Mouse (Mus musculus): ENCODE measurements at regions not wholly inside any gene's neighbourhood (a gene's known extent, or its start where the extent isn't known, plus 50 kb on each side); places are given as distances from the start of the nearest gene placed in this dataset.

GRCm38 (mm10) chr3:130947880-130948279 lies 162.4 kb upstream of the Lef1 start:
- Histone ChIP-seq H3K4me3 (ENCODE audit: low read depth, low read length) (no peak overlapping the region), H3K27me3 (replicated peaks; ENCODE audit: control insufficient read depth, insufficient read depth, low read length) (no peaks in the 10 kb centered on the region), H3K27ac (ENCODE audit: low read depth, low read length) (no peak overlapping the region), H3K9ac (ENCODE audit: low read depth, low read length) (no peak overlapping the region), H3K4me1 (replicated peaks; ENCODE audit: control insufficient read depth, insufficient read depth, low read length) (no peaks in the 10 kb centered on the region; the same call in 1 of the 2 replicates), H3K36me3 (ENCODE audit: control insufficient read depth, insufficient read depth, low read length) (no peaks in the 10 kb centered on the region), H3K4me2 (no peak overlapping the region), H3K9me3 (ENCODE audit: control insufficient read depth, low read length) (no peaks in the 10 kb centered on the region)
- no peak for ATAC-seq (replicated peaks; ENCODE audit: low FRiP score)
- WGBS, result 85% methylated on average over 5 of the region's 5 CpGs
- DNase-seq (ENCODE audit: low spot score), result no peak

GRCm38 (mm10) chr3:130947277-130947606 lies 163.0 kb upstream of the Lef1 start:
- Histone ChIP-seq H3K9me3 (ENCODE audit: control insufficient read depth, low read length) (no peaks in the 10 kb centered on the region), H3K36me3 (ENCODE audit: control insufficient read depth, insufficient read depth, low read length) (no peaks in the 10 kb centered on the region), H3K27ac (ENCODE audit: low read depth, low read length) (no peak overlapping the region), H3K4me1 (replicated peaks; ENCODE audit: control insufficient read depth, insufficient read depth, low read length) (no peaks in the 10 kb centered on the region; the same call in 1 of the 2 replicates), H3K4me2 (no peak overlapping the region), H3K4me3 (ENCODE audit: low read depth, low read length) (no peak overlapping the region), H3K27me3 (replicated peaks; ENCODE audit: control insufficient read depth, insufficient read depth, low read length) (no peaks in the 10 kb centered on the region), H3K9ac (ENCODE audit: low read depth, low read length) (no peak overlapping the region)
- WGBS, result 69% methylated on average over 4 of the region's 4 CpGs
- no peak for DNase-seq (ENCODE audit: low spot score)
- ATAC-seq (replicated peaks; ENCODE audit: low FRiP score), result no peak

GRCm38 (mm10) chr3:130946576-130947276 lies 163.5 kb upstream of the Lef1 start:
- no peak overlapping the region for H3K9ac ChIP-seq (ENCODE audit: low read depth, low read length)
- WGBS, result 76% methylated on average over 14 of the region's 14 CpGs
- no peaks in the 10 kb centered on the region for H3K9me3 ChIP-seq (ENCODE audit: control insufficient read depth, low read length)
- no peaks in the 10 kb centered on the region; the same call in 1 of the 2 replicates for H3K4me1 ChIP-seq (replicated peaks; ENCODE audit: control insufficient read depth, insufficient read depth, low read length)
- H3K36me3 ChIP-seq (ENCODE audit: control insufficient read depth, insufficient read depth, low read length), result no peaks in the 10 kb centered on the region
- peak overlapping the region; percentile 66 for H3K4me2 ChIP-seq
- DNase-seq (ENCODE audit: low spot score), result no peak
- ATAC-seq (replicated peaks; ENCODE audit: low FRiP score), result no peak
- peak overlapping the region; percentile 38; the same call in 1 of the 2 replicates for H3K4me3 ChIP-seq (ENCODE audit: low read depth, low read length)
- no peak overlapping the region for H3K27ac ChIP-seq (ENCODE audit: low read depth, low read length)
- no peaks in the 10 kb centered on the region for H3K27me3 ChIP-seq (replicated peaks; ENCODE audit: control insufficient read depth, insufficient read depth, low read length)

- H3K9ac ChIP-seq (ENCODE audit: low read depth, low read length), result peak overlapping the region; percentile 32; the same call in 1 of the 2 replicates
- H3K4me3 ChIP-seq (ENCODE audit: low read depth, low read length), result peak overlapping the region; percentile 38
- H3K27ac ChIP-seq (ENCODE audit: low read depth, low read length), result peak overlapping the region; percentile 45; the same call in 1 of the 2 replicates
- H3K9me3 ChIP-seq (ENCODE audit: control insufficient read depth, low read length), result no peaks in the 10 kb centered on the region
- no peaks in the 10 kb centered on the region; the same call in 1 of the 2 replicates for H3K4me1 ChIP-seq (replicated peaks; ENCODE audit: control insufficient read depth, insufficient read depth, low read length)
- peak; percentile 63 for DNase-seq (ENCODE audit: low spot score)
- no peaks in the 10 kb centered on the region for H3K27me3 ChIP-seq (replicated peaks; ENCODE audit: control insufficient read depth, insufficient read depth, low read length)
- ATAC-seq (replicated peaks; ENCODE audit: low FRiP score), result no peak
- H3K4me2 ChIP-seq, result peak overlapping the region; percentile 66
- no peaks in the 10 kb centered on the region for H3K36me3 ChIP-seq (ENCODE audit: control insufficient read depth, insufficient read depth, low read length)
- 1% methylated on average over 25 of the region's 25 CpGs for WGBS
These were observed 164.3 kb upstream of the Lef1 start for GRCm38 (mm10) chr3:130945861-130946449.

GRCm38 (mm10) chr3:130945396-130945795 lies 164.9 kb upstream of the Lef1 start:
- peak overlapping the region; percentile 66 for H3K4me2 ChIP-seq
- DNase-seq (ENCODE audit: low spot score), result no peak

DNA sequence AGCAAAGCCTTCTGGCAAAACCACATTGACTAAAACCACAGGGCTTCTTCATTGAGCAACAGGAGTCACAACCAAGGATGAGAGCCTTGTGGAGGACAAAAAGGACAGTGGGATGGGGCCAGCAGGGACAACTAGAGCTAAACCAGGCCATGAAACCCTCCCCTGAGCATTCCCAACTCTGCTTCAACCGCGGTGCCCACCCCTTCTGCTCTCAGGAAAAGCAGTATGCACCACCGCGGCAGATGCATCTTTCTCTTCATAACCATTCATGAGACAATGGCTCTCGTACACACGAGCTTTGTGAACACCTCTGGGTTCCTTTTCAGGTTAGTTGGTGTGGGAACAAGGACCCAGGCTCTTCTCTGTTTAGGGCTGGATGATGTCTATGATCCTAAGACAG lies 166.0 kb upstream of the Lef1 start:
- Histone ChIP-seq H3K4me2 (no peak overlapping the region), H3K9me3 (ENCODE audit: control insufficient read depth, low read length) (no peaks in the 10 kb centered on the region)
- ATAC-seq (replicated peaks; ENCODE audit: low FRiP score), result no peak

More at GRCm38 (mm10) chr3:130945396-130945795, 164.9 kb upstream of the Lef1 start:
- H3K27me3 ChIP-seq (replicated peaks; ENCODE audit: control insufficient read depth, insufficient read depth, low read length), result no peaks in the 10 kb centered on the region
- no peak overlapping the region for H3K9ac ChIP-seq (ENCODE audit: low read depth, low read length)
- WGBS, result 24% methylated on average over 7 of the region's 7 CpGs
- H3K36me3 ChIP-seq (ENCODE audit: control insufficient read depth, insufficient read depth, low read length), result no peaks in the 10 kb centered on the region
- no peak overlapping the region for H3K27ac ChIP-seq (ENCODE audit: low read depth, low read length)
- no peak for ATAC-seq (replicated peaks; ENCODE audit: low FRiP score)
- no peaks in the 10 kb centered on the region for H3K9me3 ChIP-seq (ENCODE audit: control insufficient read depth, low read length)
- H3K4me1 ChIP-seq (replicated peaks; ENCODE audit: control insufficient read depth, insufficient read depth, low read length), result no peaks in the 10 kb centered on the region; the same call in 1 of the 2 replicates
- H3K4me3 ChIP-seq (ENCODE audit: low read depth, low read length), result no peak overlapping the region

DNA sequence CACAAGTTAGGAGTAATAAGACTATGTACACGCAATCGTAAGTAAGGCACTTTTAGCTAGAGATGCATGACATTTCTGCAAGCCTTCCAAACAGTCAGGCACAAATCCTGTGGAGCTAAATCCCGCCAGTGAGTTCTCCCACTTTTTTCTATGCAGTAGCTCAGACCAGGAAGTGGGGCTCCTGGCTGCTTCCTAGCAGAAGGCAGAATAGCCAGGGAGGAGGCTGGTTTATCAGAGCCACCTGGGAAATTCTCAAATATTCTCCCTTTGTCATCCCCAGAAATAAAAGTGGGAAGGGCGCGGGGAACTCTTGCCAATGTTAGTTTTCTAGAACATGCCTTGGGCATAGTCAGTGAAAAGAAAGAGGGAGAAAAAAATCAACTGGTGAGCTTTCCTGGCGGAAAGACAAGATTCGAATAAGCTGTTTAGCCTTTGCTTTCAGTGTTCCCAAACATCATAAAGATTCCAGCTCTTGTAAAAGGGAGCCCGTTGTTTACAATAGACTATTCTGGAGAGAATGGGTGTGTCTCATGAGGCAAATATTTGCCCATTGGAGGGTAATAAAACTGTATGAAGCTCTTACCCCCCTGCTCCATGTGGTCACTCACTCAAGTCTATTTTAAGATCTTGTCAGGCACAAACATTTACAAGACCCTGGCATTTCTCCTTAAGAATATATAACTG lies 167.2 kb upstream of the Lef1 start:
- H3K4me3 ChIP-seq (ENCODE audit: low read depth, low read length), result no peak overlapping the region
- no peak for DNase-seq (ENCODE audit: low spot score)
- ATAC-seq (replicated peaks; ENCODE audit: low FRiP score), result no peak
- H3K9me3 ChIP-seq (ENCODE audit: control insufficient read depth, low read length), result no peaks in the 10 kb centered on the region
- H3K4me2 ChIP-seq, result no peak overlapping the region
- WGBS, result 75% methylated on average over 8 of the region's 8 CpGs
- no peak overlapping the region for H3K9ac ChIP-seq (ENCODE audit: low read depth, low read length)
- H3K27ac ChIP-seq (ENCODE audit: low read depth, low read length), result no peak overlapping the region
- H3K36me3 ChIP-seq (ENCODE audit: control insufficient read depth, insufficient read depth, low read length), result no peaks in the 10 kb centered on the region
- H3K4me1 ChIP-seq (replicated peaks; ENCODE audit: control insufficient read depth, insufficient read depth, low read length), result no peaks in the 10 kb centered on the region; the same call in 1 of the 2 replicates
- no peaks in the 10 kb centered on the region for H3K27me3 ChIP-seq (replicated peaks; ENCODE audit: control insufficient read depth, insufficient read depth, low read length)

More for the DNA sequence above, 166.0 kb upstream of the Lef1 start:
- Histone ChIP-seq H3K4me3 (ENCODE audit: low read depth, low read length) (no peak overlapping the region), H3K27me3 (replicated peaks; ENCODE audit: control insufficient read depth, insufficient read depth, low read length) (no peaks in the 10 kb centered on the region), H3K36me3 (ENCODE audit: control insufficient read depth, insufficient read depth, low read length) (no peaks in the 10 kb centered on the region), H3K9ac (ENCODE audit: low read depth, low read length) (no peak overlapping the region), H3K4me1 (replicated peaks; ENCODE audit: control insufficient read depth, insufficient read depth, low read length) (no peaks in the 10 kb centered on the region; the same call in 1 of the 2 replicates), H3K27ac (ENCODE audit: low read depth, low read length) (no peak overlapping the region)
- 91% methylated on average over 6 of the region's 6 CpGs for WGBS
- DNase-seq (ENCODE audit: low spot score), result no peak

GRCm38 (mm10) chr3:130940302-130940867 lies 169.9 kb upstream of the Lef1 start:
- no peak overlapping the region for H3K4me2 ChIP-seq
- no peak overlapping the region for H3K27ac ChIP-seq (ENCODE audit: low read depth, low read length)
- no peak for DNase-seq (ENCODE audit: low spot score)
- H3K36me3 ChIP-seq (ENCODE audit: control insufficient read depth, insufficient read depth, low read length), result no peaks in the 10 kb centered on the region
- no peaks in the 10 kb centered on the region for H3K27me3 ChIP-seq (replicated peaks; ENCODE audit: control insufficient read depth, insufficient read depth, low read length)
- no peaks in the 10 kb centered on the region for H3K9me3 ChIP-seq (ENCODE audit: control insufficient read depth, low read length)
- ATAC-seq (replicated peaks; ENCODE audit: low FRiP score), result no peak
- no peaks in the 10 kb centered on the region for H3K4me1 ChIP-seq (replicated peaks; ENCODE audit: control insufficient read depth, insufficient read depth, low read length)
- 77% methylated on average over 5 of the region's 5 CpGs for WGBS
- H3K4me3 ChIP-seq (ENCODE audit: low read depth, low read length), result no peak overlapping the region
- H3K9ac ChIP-seq (ENCODE audit: low read depth, low read length), result no peak overlapping the region

Data from liver, embryonic 11.5 days (tissue).